Mouse (Mus musculus) inflammation-experienced regulatory T-cells, adult 6 months (primary cell): ENCODE data around the gene Ewsr1. TPM values are rescaled to one million over a fixed set of nuclear protein-coding genes. Genes with fewer than 3 reads are reported as not detected.
"Not testable (repeated sequence)": the region's sequence is repeated elsewhere in the genome, so short reads cannot be mapped to it uniquely, and the experiment has no call there.

ENCODE experiments used
- ATAC-seq: one replicate; pipeline ENCODE4 v1.8.0; 2017
- polyA plus RNA-seq, 3 experiments: library from polyadenylated mRNA; unstranded; fragments of 100-300 nt; shearing (Covaris generic); gene quantifications; one replicate each; pipeline ENCODE4 v1.2.1; 2017

Ewsr1 gene
- polyA plus RNA-seq, 3 experiments from 2014 or later: 136 to 174 (median 140) TPM

DNA sequence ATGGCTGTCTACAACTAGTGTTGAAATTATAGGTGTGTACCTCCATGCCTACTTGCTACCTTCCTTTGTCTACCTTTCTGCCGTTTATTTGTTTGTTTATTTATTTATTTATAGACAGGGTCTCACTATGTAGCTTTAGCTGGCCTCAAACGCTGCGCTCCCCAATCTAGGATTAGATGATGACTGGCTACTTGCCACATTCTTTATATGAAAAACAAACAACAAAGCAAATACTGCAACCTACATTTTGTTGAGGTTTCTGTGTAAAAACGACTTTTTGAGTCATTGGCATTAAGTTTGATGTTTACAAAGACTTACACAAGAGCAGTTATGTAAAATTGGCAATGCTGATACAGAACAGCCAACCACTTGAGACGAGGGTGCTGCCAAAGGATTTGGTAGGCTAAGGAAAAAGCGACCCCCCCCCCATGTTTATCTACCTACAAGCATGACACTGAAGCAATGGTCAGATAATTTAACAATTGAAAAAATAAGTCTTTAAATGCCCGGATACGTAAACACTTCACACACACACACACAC is 2.5 kb downstream of the Ewsr1 start:
- no peak for ATAC-seq

DNA sequence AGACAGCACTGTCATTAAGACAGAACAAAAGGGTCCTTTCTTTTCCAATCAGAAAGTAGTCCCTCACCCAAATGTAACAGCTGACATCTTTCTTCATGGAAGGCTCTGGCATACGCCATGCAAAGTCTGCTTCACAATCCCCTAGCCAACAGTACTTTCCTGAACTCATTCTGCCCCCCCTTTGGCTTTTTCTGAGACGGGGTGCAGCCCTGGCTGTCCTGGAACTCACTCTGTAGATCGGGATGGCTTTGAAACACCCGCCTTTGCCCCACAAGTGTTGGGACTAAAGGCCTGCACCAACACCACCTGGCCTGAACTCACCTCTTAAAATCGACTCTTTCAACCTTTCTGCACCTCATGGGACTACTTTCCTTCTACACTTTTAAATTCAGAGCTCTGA is 3.2 kb downstream of the Ewsr1 start:
- no peak for ATAC-seq

DNA sequence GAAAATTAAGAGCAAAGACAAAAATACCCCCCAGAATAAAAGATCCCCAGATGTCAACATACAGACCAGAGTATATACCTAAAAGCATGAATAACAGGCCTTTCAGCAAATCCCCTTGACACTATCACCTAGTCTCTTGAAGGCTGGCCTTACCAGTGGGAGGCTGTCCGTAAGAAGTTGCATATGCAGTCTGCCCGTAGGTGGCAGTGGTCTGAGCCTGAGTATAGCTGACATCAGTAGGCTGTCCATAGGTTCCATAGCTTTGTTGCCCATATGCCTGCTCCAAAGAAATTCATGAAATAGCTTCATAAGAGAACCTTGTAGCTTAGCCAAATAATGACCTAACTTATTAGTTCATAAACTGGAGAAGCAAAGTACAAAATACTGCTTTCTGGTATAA is 7.4 kb downstream of the Ewsr1 start:
- ATAC-seq: no peak

DNA sequence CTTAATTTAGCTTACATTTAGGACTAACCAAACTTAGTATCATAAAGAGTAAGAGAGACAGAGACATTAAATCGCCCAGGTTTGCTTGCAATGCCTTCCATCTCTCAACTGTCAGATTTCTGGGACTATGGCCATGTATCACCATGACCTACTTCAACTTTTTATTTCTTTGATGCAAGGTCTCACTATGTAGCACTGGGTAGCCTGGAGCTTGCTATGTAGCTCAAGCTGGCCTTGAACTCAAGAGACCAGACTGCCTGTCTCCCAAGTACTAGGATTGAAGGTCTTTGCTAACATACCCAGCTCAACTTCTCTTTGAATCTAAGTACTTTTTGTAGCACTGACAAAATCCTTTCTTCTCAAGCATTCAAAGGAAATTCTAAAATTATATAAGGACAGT is 9.9 kb downstream of the Ewsr1 start:
- ATAC-seq: no peak

DNA sequence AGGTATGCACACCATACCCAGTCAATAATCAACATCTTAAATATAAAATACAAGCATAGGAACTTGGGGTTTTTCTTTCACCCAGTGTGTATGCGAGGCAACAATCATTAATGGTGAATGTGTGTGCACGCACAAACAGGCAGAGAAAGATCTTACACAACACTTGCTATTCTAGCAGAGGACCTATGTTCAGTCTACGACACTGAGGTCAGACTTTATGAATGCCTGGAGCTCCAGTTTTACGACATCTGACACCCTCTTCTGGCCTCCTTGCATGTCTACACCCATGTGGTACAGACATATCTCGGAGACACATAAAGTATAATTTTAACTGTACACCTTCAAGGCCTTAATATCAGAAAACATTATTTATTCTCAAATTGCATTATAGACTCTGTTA is 22.2 kb downstream of the Ewsr1 start:
- ATAC-seq: not testable (repeated sequence)

DNA sequence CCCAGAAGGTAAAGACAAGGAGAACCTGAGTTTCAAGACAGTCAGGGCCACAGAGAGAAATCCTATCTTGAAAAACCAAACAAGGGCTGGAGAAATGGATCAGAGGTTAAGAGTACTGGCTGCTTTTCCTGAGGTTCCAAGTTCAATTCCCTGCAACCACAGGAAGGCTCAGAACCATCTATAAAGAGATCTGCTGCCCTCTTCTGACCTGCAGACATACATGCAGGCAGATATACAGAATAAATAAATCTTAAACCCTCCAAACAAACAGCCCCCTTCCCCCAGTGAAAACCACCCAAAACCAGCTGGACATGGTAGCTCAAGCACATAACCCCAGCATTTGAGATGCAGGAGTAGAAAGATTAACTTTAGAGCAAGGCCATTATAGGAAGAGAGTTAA is 23.3 kb downstream of the Ewsr1 start:
- ATAC-seq: no peak

DNA sequence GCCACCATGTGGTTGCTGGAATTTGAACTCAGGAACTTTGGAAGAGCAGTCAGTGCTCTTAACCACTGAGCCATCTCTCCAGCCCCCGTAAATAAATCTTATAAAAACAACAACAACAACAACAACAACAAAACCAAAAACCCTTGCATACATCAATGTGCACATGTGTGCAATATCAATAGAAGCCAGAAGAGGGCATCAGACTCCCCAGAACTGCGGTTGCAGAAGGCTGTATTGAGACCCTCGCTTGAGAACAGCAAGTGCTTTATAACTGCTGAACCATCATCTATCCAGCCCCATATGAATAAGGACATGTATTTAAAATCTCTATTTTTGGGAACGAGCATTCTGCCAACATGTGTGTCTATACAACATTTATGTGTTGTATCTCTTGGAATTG is 24.2 kb downstream of the Ewsr1 start:
- no peak for ATAC-seq

DNA sequence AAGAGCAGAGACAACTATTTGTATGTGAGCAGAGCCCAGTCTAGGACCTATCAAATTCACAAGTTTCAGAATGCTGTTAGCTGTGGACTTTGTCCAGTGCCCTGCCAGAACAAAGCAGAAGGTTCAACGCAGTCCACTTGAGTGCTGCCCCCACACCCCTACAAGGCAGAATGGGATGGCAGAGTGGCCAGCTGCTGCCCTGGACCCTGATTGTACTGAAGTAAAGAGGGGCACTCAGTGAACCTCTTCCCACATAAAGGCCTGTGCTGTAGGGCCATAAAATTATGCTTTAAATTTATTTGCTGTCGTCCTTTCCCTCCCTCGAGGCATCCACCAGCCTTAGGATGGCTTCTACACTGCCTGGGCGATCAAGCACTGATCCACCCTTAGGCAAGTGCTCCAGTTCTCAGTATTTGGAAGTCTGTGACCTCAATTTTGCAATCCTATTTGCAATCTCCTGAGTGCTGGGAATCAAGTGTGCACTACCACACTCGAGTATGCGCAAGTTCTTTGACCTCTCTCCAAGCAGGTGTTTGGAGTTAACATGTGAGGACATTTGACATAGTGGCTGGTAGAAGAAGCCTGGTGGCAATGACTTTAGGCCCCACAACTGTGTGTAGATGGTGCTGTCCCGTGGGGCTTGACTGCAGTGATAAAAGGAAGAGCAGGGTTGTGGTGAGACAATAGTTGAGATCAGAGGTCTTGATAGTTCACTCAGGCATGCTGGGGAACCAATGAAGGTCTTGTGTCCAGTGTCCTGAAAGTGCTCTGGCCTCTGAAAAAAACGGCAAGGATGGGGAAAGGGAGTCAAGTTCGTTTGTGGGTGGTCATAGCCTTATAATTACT is 30.7 kb downstream of the Ewsr1 start:
- ATAC-seq: no peak

DNA sequence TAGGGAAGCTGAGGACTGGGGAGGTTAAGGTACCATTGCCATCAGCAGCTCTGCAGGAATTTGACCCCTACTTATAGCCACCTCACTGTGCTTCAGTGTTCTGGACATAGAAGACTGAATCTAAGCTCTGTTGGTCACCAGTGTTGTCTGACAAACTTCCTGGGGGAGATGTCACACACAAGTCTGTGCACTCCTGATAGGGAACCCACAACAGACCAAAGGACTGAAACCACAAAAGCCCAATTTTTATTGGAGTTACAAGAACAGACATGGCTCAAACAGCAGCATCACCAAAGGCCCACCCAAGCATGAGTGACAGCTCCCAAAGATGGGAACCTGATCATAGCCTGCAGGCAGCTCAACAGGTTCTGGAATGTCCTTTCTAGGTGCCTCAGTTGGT is 32.0 kb downstream of the Ewsr1 start:
- ATAC-seq: no peak

DNA sequence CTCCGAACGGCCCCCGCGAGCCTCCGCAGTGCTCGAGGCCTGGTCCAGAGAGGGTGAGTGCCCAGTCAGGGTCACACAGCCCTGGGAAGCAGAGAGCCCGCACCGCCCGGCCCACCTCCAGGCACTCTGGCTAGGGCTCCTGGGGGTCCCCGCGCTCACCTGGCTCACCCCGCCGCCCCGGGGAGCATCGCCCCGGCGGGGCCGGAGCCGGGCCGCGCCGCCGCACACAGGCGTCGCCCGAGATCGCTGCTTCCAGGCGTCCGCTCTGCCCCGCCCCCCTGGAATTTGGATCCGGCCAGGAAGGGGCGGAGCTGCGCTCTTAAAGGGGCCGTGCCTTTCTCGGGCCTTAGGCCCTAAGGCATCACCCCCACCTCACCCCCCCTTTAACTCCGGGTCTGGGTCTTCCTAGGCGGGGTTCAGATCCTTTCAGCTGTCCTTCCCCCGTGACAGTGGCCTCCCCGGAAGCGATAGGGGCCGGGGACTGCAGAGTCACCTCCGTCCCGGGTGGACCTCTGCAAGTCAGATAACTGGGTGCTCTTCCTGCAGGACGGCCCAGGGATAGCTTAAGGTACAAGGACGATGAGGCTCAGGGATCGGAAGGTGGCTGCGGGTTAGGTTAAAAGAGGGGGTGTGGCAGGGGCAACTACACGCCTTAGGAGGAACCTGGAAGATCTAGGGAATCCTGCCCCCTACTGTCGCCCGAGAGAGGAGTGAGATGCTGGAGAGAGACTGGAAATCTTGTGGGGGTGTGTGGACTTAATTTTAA is 33.8 kb downstream of the Ewsr1 start, which contains the start of gene Gas2l1:
Gas2l1 (minus strand) TSS at position 272 of the 766 bp plus-strand sequence.
- peak; percentile 29 for ATAC-seq

DNA sequence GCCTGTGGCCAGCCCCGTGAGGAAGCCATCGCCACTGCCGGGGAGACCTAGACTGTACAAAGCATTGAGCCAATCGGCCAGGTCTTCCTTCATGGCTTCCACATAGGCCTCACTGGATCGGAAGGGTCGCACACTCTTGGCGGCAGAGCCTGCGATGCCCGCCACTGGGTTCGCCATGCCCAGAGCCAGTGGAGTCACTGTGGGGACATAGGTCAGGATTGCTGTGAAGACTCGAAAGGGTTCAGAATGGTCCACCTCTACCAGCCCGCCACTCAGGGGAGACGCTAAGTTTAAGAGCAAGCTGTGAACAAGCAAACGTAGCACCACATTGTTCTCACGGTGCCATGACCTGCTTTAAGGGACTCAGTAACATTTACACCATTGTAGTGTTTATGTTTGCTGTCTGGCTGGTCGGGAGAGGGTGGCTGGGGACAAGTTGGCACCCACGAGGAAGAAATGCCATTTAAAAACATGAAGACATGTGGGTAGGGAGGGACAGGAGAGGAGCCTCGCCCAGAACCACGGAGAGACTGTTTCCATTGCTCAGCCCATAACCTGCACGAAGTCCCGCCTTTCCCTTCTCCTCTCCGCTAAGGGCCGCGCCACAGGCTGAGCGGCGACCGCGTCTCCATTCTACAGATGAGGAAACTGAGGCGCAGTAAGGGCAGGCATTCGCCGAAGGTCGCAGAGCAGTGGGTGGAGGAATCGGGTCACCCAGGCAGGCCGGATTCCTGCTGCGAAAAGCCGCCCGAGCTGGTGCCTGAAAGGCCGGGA is 34.6 kb downstream of the Ewsr1 start:
- ATAC-seq: no peak

DNA sequence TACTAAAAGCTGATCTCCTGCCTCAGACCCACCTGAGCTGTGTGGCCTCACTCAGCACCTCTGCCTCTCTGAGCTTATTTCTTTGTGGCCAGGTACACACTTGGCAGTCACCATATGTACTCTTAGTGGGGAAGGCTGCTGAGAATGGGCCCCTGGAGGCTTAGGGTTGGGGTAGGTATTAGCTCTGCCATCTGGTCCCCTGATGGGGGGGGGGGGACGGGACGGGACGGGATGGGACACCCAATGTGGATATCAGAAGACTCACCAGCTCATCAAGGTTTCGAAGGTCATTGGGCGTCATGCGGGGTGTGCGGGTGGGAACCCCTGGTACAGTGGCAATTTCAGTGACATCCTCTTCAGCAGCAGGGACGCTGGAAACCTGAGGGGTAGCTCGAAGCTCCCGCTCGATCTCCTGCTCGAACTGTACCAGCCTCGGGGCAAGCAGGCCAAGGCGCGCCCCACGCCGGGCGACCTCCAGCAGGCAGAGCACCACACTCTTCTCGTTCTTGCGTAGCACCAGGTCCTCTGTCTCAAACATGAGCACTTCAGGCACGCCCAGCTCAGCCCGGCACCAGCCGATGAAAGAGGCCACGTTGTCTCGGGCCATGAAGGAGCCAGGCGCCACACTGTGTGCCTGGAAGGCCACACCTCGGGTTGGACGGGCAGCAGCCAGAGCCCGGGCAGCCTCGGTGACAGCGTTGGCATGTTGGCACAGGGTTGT is 35.3 kb downstream of the Ewsr1 start:
- ATAC-seq: no peak

DNA sequence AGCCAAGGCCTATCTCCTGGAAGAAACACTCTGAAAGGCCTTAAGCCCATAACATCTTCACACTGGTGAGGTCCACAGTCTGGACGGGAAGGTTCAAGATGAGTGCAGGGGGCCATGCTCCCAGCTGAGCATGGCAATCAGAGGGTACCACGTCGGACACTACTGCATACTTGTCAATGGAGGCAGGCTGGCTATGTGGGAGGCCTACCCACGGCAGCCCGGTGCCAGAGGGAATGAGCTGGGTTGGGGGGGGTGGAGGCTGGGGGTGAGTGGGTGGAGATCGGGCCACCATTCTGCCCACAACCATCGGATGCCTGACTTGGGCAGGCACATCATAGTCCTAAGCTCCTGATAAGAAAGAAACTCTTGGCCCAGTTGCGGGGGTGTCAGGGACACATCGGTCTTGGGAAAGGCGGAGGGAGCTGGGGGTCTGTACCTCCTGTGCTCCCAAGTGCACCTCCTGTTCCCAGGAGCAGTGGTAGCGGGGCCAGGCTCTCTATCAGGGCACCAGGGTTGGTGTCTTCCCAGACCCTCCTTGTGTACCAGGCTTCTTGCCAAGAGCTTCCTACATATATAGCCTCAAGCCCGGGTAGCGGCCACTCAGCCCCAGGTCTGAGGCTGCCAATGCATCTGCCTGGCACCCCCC is 36.1 kb downstream of the Ewsr1 start:
- ATAC-seq: no peak

DNA sequence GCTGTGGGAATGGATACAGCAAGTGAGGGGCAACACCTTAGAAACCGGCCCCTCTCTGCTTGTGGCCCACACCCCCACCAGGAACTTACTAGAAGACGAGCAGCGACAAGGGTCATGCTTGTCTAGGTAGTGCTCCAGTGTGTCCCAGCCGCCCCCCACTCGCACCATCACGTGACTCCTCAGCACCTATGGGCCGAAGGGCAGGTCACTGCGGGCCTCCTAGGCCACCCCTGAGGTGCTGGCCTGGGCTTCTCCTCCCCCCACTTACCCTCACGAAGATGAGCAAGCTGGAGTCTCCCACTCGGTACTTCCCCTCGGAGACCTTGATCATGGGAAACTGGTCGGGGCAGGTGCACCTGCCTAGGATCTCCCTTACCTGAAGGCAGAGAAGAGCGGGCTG is 36.7 kb downstream of the Ewsr1 start:
- no peak for ATAC-seq

DNA sequence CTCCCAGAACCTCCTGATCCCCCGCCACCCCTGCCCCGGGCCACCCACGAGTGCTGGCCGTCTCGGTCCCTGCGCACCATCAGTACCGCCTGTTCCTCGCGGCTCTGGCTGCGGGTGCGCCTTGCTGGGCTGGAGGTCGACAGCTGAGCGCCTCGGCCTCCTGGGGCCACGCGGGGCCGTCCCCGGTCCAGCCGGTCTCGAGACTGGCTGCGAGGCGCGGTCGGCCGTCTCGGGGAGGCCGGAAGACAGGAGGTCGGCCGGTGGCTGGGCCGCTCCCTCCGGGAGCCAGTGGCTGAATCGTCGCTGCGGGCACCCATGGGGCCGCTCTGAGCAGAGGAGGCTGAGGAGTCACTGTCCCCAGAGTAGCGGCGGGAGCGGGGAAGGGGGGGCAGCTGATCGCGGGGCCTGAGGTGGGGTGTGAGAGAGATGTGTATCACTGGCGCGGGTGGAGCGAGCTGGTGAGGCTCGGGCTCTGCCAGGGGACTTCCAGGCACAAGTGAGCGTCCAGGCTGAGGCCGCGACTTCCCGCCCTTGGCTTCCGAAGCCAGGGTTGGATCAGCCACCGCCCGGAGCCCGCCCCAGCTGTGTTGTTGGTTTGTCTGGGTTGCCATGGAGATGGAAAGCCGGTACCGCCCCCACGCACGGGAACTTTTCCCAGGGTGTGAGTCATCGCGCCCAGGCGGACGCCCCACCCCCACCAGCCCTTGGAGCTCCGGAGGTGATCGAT is 37.5 kb downstream of the Ewsr1 start:
- peak; percentile 53 for ATAC-seq

DNA sequence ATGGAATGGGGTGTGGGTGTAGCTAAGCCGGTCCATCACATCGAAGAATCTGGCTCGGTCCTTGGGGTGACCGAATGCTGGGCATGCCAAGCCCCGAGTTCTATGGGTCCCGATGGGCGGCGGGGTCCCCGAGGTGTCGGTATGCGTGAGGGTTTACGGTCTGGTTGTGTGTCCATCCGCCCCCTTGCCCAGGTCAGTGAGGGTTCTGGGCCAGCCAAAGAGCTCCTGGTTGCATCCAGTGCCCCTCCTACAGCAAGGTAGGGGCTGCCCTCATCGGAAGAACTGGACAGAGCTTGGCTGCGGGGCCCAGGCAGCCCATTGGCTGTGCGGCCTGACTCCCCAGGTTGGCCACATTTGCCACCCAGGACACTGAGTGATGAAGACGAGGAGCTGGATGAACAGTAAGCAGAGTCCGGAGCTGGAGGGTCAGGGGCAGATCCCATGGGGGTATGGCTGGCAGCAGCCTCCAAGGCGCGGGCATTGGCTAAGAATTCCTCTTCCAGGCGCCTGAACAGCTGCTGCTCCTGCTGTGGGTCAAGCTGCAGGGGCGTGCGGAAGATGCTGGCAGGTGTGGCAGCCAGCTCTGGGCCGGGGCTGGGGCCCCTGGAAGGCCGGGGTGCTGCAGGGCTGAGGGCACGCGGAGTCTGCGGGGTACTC is 38.2 kb downstream of the Ewsr1 start:
- no peak for ATAC-seq

DNA sequence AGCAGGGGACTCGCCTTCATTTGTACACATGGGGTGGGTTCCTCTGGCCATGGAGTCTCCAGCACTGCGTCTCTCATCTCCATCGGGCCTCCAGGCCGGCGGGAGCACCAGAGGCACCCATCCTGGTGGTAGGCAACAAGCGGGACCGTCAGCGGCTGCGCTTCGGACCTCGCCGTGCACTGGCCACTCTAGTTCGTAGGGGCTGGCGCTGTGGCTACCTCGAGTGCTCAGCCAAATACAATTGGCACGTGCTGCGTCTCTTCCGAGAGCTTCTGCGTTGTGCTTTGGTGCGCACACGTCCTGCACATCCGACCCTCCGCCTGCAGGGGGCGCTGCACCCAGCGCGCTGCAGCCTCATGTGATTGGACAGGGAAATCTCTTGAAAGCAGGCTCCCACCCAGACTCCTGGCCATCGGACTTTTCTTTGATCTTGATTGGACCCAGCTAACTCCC is 39.3 kb downstream of the Ewsr1 start:
- ATAC-seq: no peak

DNA sequence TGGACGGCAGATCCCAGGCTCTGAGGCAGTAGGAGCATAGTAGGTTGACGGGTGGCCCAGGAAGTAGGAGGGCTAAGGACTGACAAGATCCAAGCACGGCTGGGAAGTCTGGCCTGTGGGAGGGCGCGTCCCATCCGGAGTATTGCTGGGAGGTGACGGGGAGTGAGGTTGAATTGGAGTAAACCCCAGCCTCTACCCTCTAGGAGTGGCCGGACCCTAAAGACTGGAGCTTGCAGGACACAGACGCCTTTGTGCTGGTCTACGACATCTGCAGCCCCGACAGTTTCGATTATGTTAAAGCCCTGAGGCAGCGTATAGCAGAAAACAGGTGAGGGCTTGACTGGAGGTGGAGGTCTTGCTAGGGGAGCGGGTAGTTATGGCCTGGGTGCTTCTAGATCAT is 39.8 kb downstream of the Ewsr1 start:
- no peak for ATAC-seq

DNA sequence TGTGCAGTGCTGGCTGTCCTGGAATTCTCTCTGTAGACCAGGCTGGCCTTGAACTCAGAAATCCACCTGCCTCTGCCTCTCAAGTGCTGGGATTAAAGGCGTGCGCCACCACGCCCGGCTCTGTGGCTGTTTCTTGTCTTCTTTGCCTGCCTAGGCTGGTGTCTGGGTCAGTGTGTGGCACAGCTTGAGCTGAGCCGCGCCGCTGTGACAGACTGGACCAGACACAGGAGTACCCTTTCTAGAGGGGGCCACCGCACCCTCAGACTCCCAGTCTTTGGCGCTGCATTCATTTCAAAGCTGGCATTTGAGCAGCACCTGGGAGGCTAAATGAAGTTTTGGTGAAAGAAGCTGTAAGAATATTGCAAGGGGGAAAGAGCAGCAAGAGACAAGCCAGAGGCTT is 40.3 kb downstream of the Ewsr1 start:
- ATAC-seq: no peak
